In the genomic region with DNA sequence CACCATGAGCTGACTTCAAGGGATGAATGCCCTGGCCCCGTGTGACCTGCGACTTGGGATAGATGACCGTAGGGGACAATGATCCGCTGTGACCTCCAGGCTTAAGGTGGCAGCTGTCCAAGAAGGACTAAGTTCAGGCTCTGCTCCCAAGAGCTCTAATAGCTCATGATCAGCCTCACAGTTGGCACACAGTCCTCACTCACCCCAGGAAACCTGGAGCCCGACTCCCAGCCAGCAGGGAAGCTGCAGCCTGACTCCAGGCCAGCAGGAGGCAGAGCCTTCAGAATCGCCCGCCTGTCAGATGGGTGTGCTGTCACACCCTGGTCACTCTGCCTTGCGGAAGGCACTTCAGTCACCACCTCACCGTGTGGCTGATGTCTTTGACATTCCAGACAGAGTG, we compare ENCODE assay signal across 14 mouse cellular contexts. TPM values are rescaled to one million over a fixed set of nuclear protein-coding genes. Genes with fewer than 3 reads are reported as not detected.
DNase-seq lines count a peak whose midpoint lies in the region; ATAC-seq and TF ChIP-seq lines count a peak whose summit lies in the region.
"Had no signal": no experiment of that assay in that cellular context is flagged by ENCODE, and none has a peak within 500 bp of the region (broad histone marks: within the 10 kb centered on the region; RNA-seq: fewer than 3 reads in every experiment).

No protein-coding gene starts in this region.

- no peak for TF ChIP-seq POLR2A in lung, adult 2 months (IDR thresholded peaks at IDR 0.05; ENCODE audit: borderline replicate concordance, extremely low read depth, low read depth, low read length)

- H3K9me3 ChIP-seq in kidney, embryonic 15.5 days (replicated peaks) = no peaks in the 10 kb centered on the region
- no peaks in the 10 kb centered on the region for H3K9me3 ChIP-seq in stomach, postnatal 0 days (ENCODE audit: control insufficient read depth, low read length)
- H3K9me3 ChIP-seq: G1E; hindbrain, embryonic 10.5 days had no signal

- H3K4me2 ChIP-seq in kidney, embryonic 15.5 days = no peak overlapping the region
- no peak overlapping the region for H3K4me2 ChIP-seq in stomach, postnatal 0 days (replicated peaks; ENCODE audit: low read depth)
- H3K4me2 ChIP-seq: midbrain, embryonic 11.5 days had no signal

- H3K9ac ChIP-seq in kidney, embryonic 15.5 days = no peak overlapping the region
- no peak overlapping the region for H3K9ac ChIP-seq in stomach, postnatal 0 days (ENCODE audit: low read length)

- TF ChIP-seq CTCF in lung, adult 2 months (IDR thresholded peaks at IDR 0.05; ENCODE audit: insufficient read depth, low read length) = no peak
- TF ChIP-seq CTCF in stomach, postnatal 0 days (IDR thresholded peaks at IDR 0.05; ENCODE audit: low read depth) = peak; percentile 49

- no peak for TF ChIP-seq EP300 in stomach, postnatal 0 days (optimal IDR thresholded peaks at IDR 0.05)

- DNase-seq in adrenal gland, postnatal 14 days = peak; percentile 73
- DNase-seq in adrenal gland, adult 18-20 months (ENCODE audit: low spot score in 2 of 2) = no peak
- peak; percentile 52 for DNase-seq in kidney, adult 18-20 months
- peak; percentile 6 for DNase-seq in lung, postnatal 36 days
- DNase-seq in lung, adult 2 months = no peak
- DNase-seq in stomach, postnatal 0 days (ENCODE audit: low spot score) = peak; percentile 30
- DNase-seq in cerebellum, postnatal 25 days = no peak
- DNase-seq: cerebellum, adult 18-20 months had no signal

- no peak overlapping the region for H3K27ac ChIP-seq in kidney, embryonic 15.5 days
- H3K27ac ChIP-seq in stomach, postnatal 0 days (replicated peaks) = no peak overlapping the region
- H3K27ac ChIP-seq: hindbrain, embryonic 10.5 days had no signal

- 69% methylated on average over 9 of the region's 9 CpGs for WGBS in kidney, embryonic 15.5 days
- 57% methylated on average over 9 of the region's 9 CpGs for WGBS in lung, adult 2 months
- WGBS in stomach, postnatal 0 days = 67% methylated on average over 9 of the region's 9 CpGs

- H3K4me1 ChIP-seq in kidney, embryonic 15.5 days = peaks cover 21% of the 10 kb centered on the region
- H3K4me1 ChIP-seq in lung, adult 2 months (ENCODE audit: control insufficient read depth, insufficient read depth, low read length) = no peaks in the 10 kb centered on the region; the same call in 1 of the 2 replicates
- H3K4me1 ChIP-seq in stomach, postnatal 0 days (replicated peaks; ENCODE audit: control insufficient read depth, insufficient read depth) = no peaks in the 10 kb centered on the region

- H3K4me3 ChIP-seq in kidney, embryonic 15.5 days (replicated peaks) = no peak overlapping the region
- H3K4me3 ChIP-seq in lung, adult 2 months (replicated peaks; ENCODE audit: extremely low read depth, low read depth, low read length) = no peak overlapping the region
- no peak overlapping the region for H3K4me3 ChIP-seq in stomach, postnatal 0 days (ENCODE audit: low read depth, low read length)
- H3K4me3 ChIP-seq: hindbrain, embryonic 10.5 days had no signal

- H3K36me3 ChIP-seq in kidney, embryonic 15.5 days = no peaks in the 10 kb centered on the region
- H3K36me3 ChIP-seq in stomach, postnatal 0 days (ENCODE audit: control insufficient read depth, insufficient read depth, low read length) = no peaks in the 10 kb centered on the region
- H3K36me3 ChIP-seq: G1E had no signal

- ATAC-seq in kidney, embryonic 15.5 days (replicated peaks; ENCODE audit: low FRiP score) = no peak
- no peak for ATAC-seq in stomach, postnatal 0 days (ENCODE audit: low FRiP score, low TSS enrichment)
- ATAC-seq: activated CD4-positive, CD25-positive, alpha-beta regulatory T cell, adult 4 months had no signal

- no peaks in the 10 kb centered on the region for H3K27me3 ChIP-seq in kidney, embryonic 15.5 days
- no peaks in the 10 kb centered on the region for H3K27me3 ChIP-seq in stomach, postnatal 0 days (ENCODE audit: control insufficient read depth, insufficient read depth, low read length)

RNA-seq across cellular contexts. Expression of a gene that starts 13.7 kb away (rescaled TPM):
- total RNA-seq in adrenal gland, postnatal 14 days (2021) = 7.0 and 7.1 TPM in 2 replicates
- 1 to 10 TPM; 1.9 to 2.7 TPM for total RNA-seq in adrenal gland, adult 18-20 months (2021)
- polyA plus RNA-seq in kidney, embryonic 15.5 days (2015; fragmentation: Nextera tagmentation; extraction: Ambion mirVana) = 2.2 and 2.3 TPM in 2 replicates
- polyA plus RNA-seq in lung, adult 2 months (2012; rRNA removed) = 4.9 and 6.2 TPM in 2 replicates
- polyA plus RNA-seq in stomach, postnatal 0 days (2015; fragmentation: Nextera tagmentation; extraction: Ambion mirVana) = 4.2 and 5.6 TPM in 2 replicates
- total RNA-seq: gastrocnemius, adult 18-20 months had no signal
- polyA plus RNA-seq: G1E had no signal

RNA-seq across cellular contexts. Expression of a gene that starts 30.0 kb away (rescaled TPM):
- 0.08 TPM in 1 of 2 replicates, not detected in the other for total RNA-seq in adrenal gland, postnatal 14 days (2021)
- not detected for total RNA-seq in adrenal gland, adult 18-20 months (2021)
- polyA plus RNA-seq in kidney, embryonic 15.5 days (2015; fragmentation: Nextera tagmentation; extraction: Ambion mirVana) = 8.6 and 9.7 TPM in 2 replicates
- not detected in 2 replicates for polyA plus RNA-seq in lung, adult 2 months (2012; rRNA removed)
- 0.11 and 0.12 TPM in 2 replicates for polyA plus RNA-seq in stomach, postnatal 0 days (2015; fragmentation: Nextera tagmentation; extraction: Ambion mirVana)
- total RNA-seq: gastrocnemius, adult 18-20 months had no signal
- polyA plus RNA-seq: activated CD4-positive, CD25-positive, alpha-beta regulatory T cell, adult 4 months; G1E had no signal

Comparison
In these comparisons a context has a peak if more than half of its experiments do, and no peak if none do; other contexts are left out.
1. DNase-seq: peak in adrenal gland, postnatal 14 days (single experiment), kidney, adult 18-20 months (single experiment), lung, postnatal 36 days (single experiment) and stomach, postnatal 0 days (single experiment); none in adrenal gland, adult 18-20 months (0 of 2), lung, adult 2 months (single experiment) and cerebellum, postnatal 25 days (0 of 2).